ENCODE assay signal across 21 mouse cellular contexts in genomic region chr13:97215563-97215962, GRCm38 (mm10). TPM values are rescaled to one million over a fixed set of nuclear protein-coding genes. Genes with fewer than 3 reads are reported as not detected.
A peak's percentile ranks its signal among the peaks of the same experiment; 100 is the strongest.
DNase-seq lines count a peak whose midpoint lies in the region; ATAC-seq lines count a peak whose summit lies in the region.
"Had no signal": no experiment of that assay in that cellular context is flagged by ENCODE, and none has a peak within 500 bp of the region (broad histone marks: within the 10 kb centered on the region; RNA-seq: fewer than 3 reads in every experiment).

No protein-coding gene starts in this region.

- no peaks in the 10 kb centered on the region for H3K9me3 ChIP-seq in hindbrain, embryonic 12.5 days (replicated peaks)
- H3K9me3 ChIP-seq in hindbrain, embryonic 16.5 days (ENCODE audit: control insufficient read depth, low read length), result no peaks in the 10 kb centered on the region
- no peaks in the 10 kb centered on the region for H3K9me3 ChIP-seq in forebrain, embryonic 14.5 days (replicated peaks; ENCODE audit: control insufficient read depth, low read length)
- no peaks in the 10 kb centered on the region for H3K9me3 ChIP-seq in limb, embryonic 13.5 days
- H3K9me3 ChIP-seq: embryonic facial prominence, embryonic 13.5 days; liver, embryonic 12.5 days; neural tube, embryonic 13.5 days had no signal

- peaks cover 19% of the 10 kb centered on the region for H3K4me1 ChIP-seq in hindbrain, embryonic 12.5 days
- H3K4me1 ChIP-seq in hindbrain, embryonic 16.5 days (ENCODE audit: control insufficient read depth, insufficient read depth, low read depth, low read length), result no peaks in the 10 kb centered on the region
- H3K4me1 ChIP-seq in forebrain, embryonic 14.5 days (ENCODE audit: control insufficient read depth, insufficient read depth, low read length), result peaks cover 6% of the 10 kb centered on the region; the same call in 1 of the 2 replicates
- peaks cover 36% of the 10 kb centered on the region for H3K4me1 ChIP-seq in limb, embryonic 13.5 days
- H3K4me1 ChIP-seq: liver, embryonic 12.5 days had no signal

- H3K27me3 ChIP-seq in hindbrain, embryonic 12.5 days, result no peaks in the 10 kb centered on the region
- no peaks in the 10 kb centered on the region for H3K27me3 ChIP-seq in hindbrain, embryonic 16.5 days (replicated peaks; ENCODE audit: control insufficient read depth, insufficient read depth, low read length)
- H3K27me3 ChIP-seq in forebrain, embryonic 14.5 days (replicated peaks; ENCODE audit: control insufficient read depth, insufficient read depth, low read length), result no peaks in the 10 kb centered on the region
- peaks cover 6% of the 10 kb centered on the region; the same call in 1 of the 2 replicates for H3K27me3 ChIP-seq in limb, embryonic 13.5 days
- H3K27me3 ChIP-seq: embryonic facial prominence, embryonic 13.5 days; liver, embryonic 12.5 days; neural tube, embryonic 13.5 days had no signal

- no peak overlapping the region for H3K4me3 ChIP-seq in hindbrain, embryonic 12.5 days
- H3K4me3 ChIP-seq in hindbrain, embryonic 16.5 days (ENCODE audit: low read length), result no peak overlapping the region
- no peak overlapping the region for H3K4me3 ChIP-seq in forebrain, embryonic 14.5 days (ENCODE audit: low read depth, low read length)
- no peak overlapping the region for H3K4me3 ChIP-seq in limb, embryonic 13.5 days
- H3K4me3 ChIP-seq: embryonic facial prominence, embryonic 13.5 days; heart, adult 2 months; liver, embryonic 12.5 days; neural tube, embryonic 13.5 days had no signal

- no peaks in the 10 kb centered on the region for H3K36me3 ChIP-seq in hindbrain, embryonic 12.5 days
- H3K36me3 ChIP-seq in hindbrain, embryonic 16.5 days (ENCODE audit: control insufficient read depth, insufficient read depth, low read length), result no peaks in the 10 kb centered on the region
- no peaks in the 10 kb centered on the region for H3K36me3 ChIP-seq in forebrain, embryonic 14.5 days (ENCODE audit: control insufficient read depth, insufficient read depth, low read length)
- no peaks in the 10 kb centered on the region for H3K36me3 ChIP-seq in limb, embryonic 13.5 days
- H3K36me3 ChIP-seq: embryonic facial prominence, embryonic 13.5 days; liver, embryonic 12.5 days; neural tube, embryonic 13.5 days had no signal

- H3K4me2 ChIP-seq in hindbrain, embryonic 12.5 days (replicated peaks), result no peak overlapping the region
- H3K4me2 ChIP-seq in hindbrain, embryonic 16.5 days (ENCODE audit: low read length), result no peak overlapping the region
- H3K4me2 ChIP-seq in forebrain, embryonic 14.5 days (ENCODE audit: low read length), result no peak overlapping the region
- peak overlapping the region; percentile 39; the same call in 1 of the 2 replicates for H3K4me2 ChIP-seq in limb, embryonic 13.5 days (replicated peaks)
- H3K4me2 ChIP-seq: embryonic facial prominence, embryonic 13.5 days; liver, embryonic 12.5 days; lung, embryonic 14.5 days; neural tube, embryonic 13.5 days had no signal

- WGBS in hindbrain, embryonic 12.5 days, result 47% methylated on average over 4 of the region's 4 CpGs
- 52% methylated on average over 4 of the region's 4 CpGs for WGBS in hindbrain, embryonic 16.5 days
- WGBS in forebrain, embryonic 14.5 days, result 14% methylated on average over 4 of the region's 4 CpGs
- WGBS in limb, embryonic 13.5 days, result 22% methylated on average over 4 of the region's 4 CpGs

- no peak overlapping the region for H3K9ac ChIP-seq in hindbrain, embryonic 12.5 days
- H3K9ac ChIP-seq in hindbrain, embryonic 16.5 days (ENCODE audit: low read depth, low read length), result no peak overlapping the region
- H3K9ac ChIP-seq in forebrain, embryonic 14.5 days (ENCODE audit: low read length), result no peak overlapping the region
- no peak overlapping the region for H3K9ac ChIP-seq in limb, embryonic 13.5 days
- H3K9ac ChIP-seq: embryonic facial prominence, embryonic 13.5 days; liver, embryonic 12.5 days; lung, embryonic 14.5 days; neural tube, embryonic 13.5 days had no signal

- H3K27ac ChIP-seq in hindbrain, embryonic 12.5 days, result no peak overlapping the region
- no peak overlapping the region for H3K27ac ChIP-seq in hindbrain, embryonic 16.5 days (ENCODE audit: low read depth, low read length)
- H3K27ac ChIP-seq in forebrain, embryonic 14.5 days (ENCODE audit: low read depth, low read length), result no peak overlapping the region
- H3K27ac ChIP-seq in limb, embryonic 13.5 days, result no peak overlapping the region
- H3K27ac ChIP-seq: embryonic facial prominence, embryonic 13.5 days; heart, adult 2 months; liver, embryonic 12.5 days; neural tube, embryonic 13.5 days had no signal

- DNase-seq in forebrain, embryonic 14.5 days (ENCODE audit: low spot score), result no peak
- DNase-seq in retina, postnatal 1 day, result peak; percentile 53
- DNase-seq in right cerebral cortex, postnatal 36 days (ENCODE audit: low spot score in 2 of 2), result no peak
- DNase-seq in urinary bladder, postnatal 14 days (ENCODE audit: low spot score), result no peak
- DNase-seq: adrenal gland, adult 8-10 months; cerebellum, adult 11-12 months; cerebellum, postnatal 36 days; heart, adult 2 months; kidney, adult 8-10 months; kidney, postnatal 36 days; layer of hippocampus, adult 9-11 months; lung, embryonic 14.5 days; lung, postnatal 4 days; thymus, postnatal 4 days had no signal

- ATAC-seq in hindbrain, embryonic 12.5 days (ENCODE audit: low FRiP score), result peak; percentile 35; the same call in 1 of the 2 replicates
- ATAC-seq in hindbrain, embryonic 16.5 days, result no peak
- ATAC-seq in forebrain, embryonic 14.5 days, result peak; percentile 38; the same call in 1 of the 2 replicates
- ATAC-seq in limb, embryonic 13.5 days (ENCODE audit: low FRiP score, low read depth), result peak; percentile 48; the same call in 1 of the 2 replicates
- ATAC-seq in megakaryocyte progenitor cell, adult 5-6 weeks (replicated peaks; ENCODE audit: poor library complexity), result no peak
- ATAC-seq: liver, embryonic 12.5 days had no signal

RNA-seq across cellular contexts. Expression of gene Hexb, which starts 17.4 kb away (rescaled TPM):
- polyA plus RNA-seq in hindbrain, embryonic 12.5 days (2016; fragmentation: Nextera tagmentation; extraction: Ambion mirVana), result 25.8 and 29.3 TPM in 2 replicates
- 54.1 and 58.5 TPM in 2 replicates for polyA plus RNA-seq in hindbrain, embryonic 16.5 days (2015; fragmentation: Nextera tagmentation; extraction: Ambion mirVana)
- polyA plus RNA-seq in forebrain, embryonic 14.5 days (2014; fragmentation: Nextera tagmentation; extraction: Ambion mirVana), result 38.0 and 41.9 TPM in 2 replicates
- polyA plus RNA-seq in limb, embryonic 13.5 days (2015; fragmentation: Nextera tagmentation; extraction: Ambion mirVana), result 38.3 and 40.3 TPM in 2 replicates
- total RNA-seq in megakaryocyte progenitor cell, adult 5-6 weeks (2015), result 47.2 and 54.0 TPM in 2 replicates
- 38.6 and 39.3 TPM in 2 replicates for total RNA-seq in megakaryocyte progenitor cell, adult 5-6 weeks (2017)

RNA-seq across cellular contexts. Expression of gene Enc1, which starts 25.3 kb away (rescaled TPM):
- 28.8 and 29.1 TPM in 2 replicates for polyA plus RNA-seq in hindbrain, embryonic 12.5 days (2016; fragmentation: Nextera tagmentation; extraction: Ambion mirVana)
- 66.3 and 67.6 TPM in 2 replicates for polyA plus RNA-seq in hindbrain, embryonic 16.5 days (2015; fragmentation: Nextera tagmentation; extraction: Ambion mirVana)
- polyA plus RNA-seq in forebrain, embryonic 14.5 days (2014; fragmentation: Nextera tagmentation; extraction: Ambion mirVana), result 89.5 and 96.5 TPM in 2 replicates
- 8.2 and 8.9 TPM in 2 replicates for polyA plus RNA-seq in limb, embryonic 13.5 days (2015; fragmentation: Nextera tagmentation; extraction: Ambion mirVana)
- 2.5 and 3.1 TPM in 2 replicates for total RNA-seq in megakaryocyte progenitor cell, adult 5-6 weeks (2015)
- total RNA-seq in megakaryocyte progenitor cell, adult 5-6 weeks (2017), result 2.6 and 4.0 TPM in 2 replicates

Comparison
In these comparisons a context has a peak if more than half of its experiments do, and no peak if none do; other contexts are left out.
1. ATAC-seq: peak in hindbrain, embryonic 12.5 days (single experiment), forebrain, embryonic 14.5 days (single experiment) and limb, embryonic 13.5 days (single experiment); none in hindbrain, embryonic 16.5 days (single experiment) and megakaryocyte progenitor cell, adult 5-6 weeks (single experiment).